Mouse (Mus musculus) adrenal gland, postnatal 14 days (tissue): ENCODE results near the gene Rap1gap. TPM values are rescaled to one million over a fixed set of nuclear protein-coding genes. Genes with fewer than 3 reads are reported as not detected.

ENCODE experiments used
- DNase-seq: peaks from one replicate; pipeline ENCODE4 v3.0.0; 2021; ENCODE audit warnings: mixed read lengths
- total RNA-seq: library from RNA; stranded (reverse); gene quantifications from 2 replicates; pipeline ENCODE4 v1.2.3, GENCODE M21; 2021

Gene Rap1gap
- total RNA-seq, 1 experiment from 2014 or later: 44.9 TPM

GRCm38 (mm10) chr4:137774013-137774412, 109.5 kb downstream of the Rap1gap start:
- no peak for DNase-seq

GRCm38 (mm10) chr4:137774505-137774904, 110.0 kb downstream of the Rap1gap start:
- DNase-seq: no peak

- no peak for DNase-seq
These were observed 113.3 kb downstream of the Rap1gap start for GRCm38 (mm10) chr4:137777866-137778265.

- no peak for DNase-seq
These were observed 114.1 kb downstream of the Rap1gap start for GRCm38 (mm10) chr4:137778397-137779184.

Other genes starting within 250 kb of the Rap1gap start
- gene Cela3b, start 234.2 kb upstream of the Rap1gap start, total RNA-seq: not detected in 2 replicates
- not detected in 2 replicates for gene 1700013G24Rik, start 211.4 kb upstream of the Rap1gap start, total RNA-seq
- gene Hspg2, start 196.0 kb upstream of the Rap1gap start, total RNA-seq: 230 and 242 TPM in 2 replicates
- gene Ldlrad2, start 90.2 kb upstream of the Rap1gap start, total RNA-seq: not detected in 2 replicates
- gene Usp48, start 71.0 kb upstream of the Rap1gap start, total RNA-seq: 95.5 and 107 TPM in 2 replicates
- gene Alpl, start 131.7 kb downstream of the Rap1gap start, total RNA-seq: 16.5 and 19.0 TPM in 2 replicates
- 202 and 263 TPM in 2 replicates for gene Ece1, start 197.5 kb downstream of the Rap1gap start, total RNA-seq